Mouse (Mus musculus) lung, postnatal 4 days (tissue): ENCODE data around the gene Rnf19b.

Experiments used
- DNase-seq, 2 experiments: peaks; one replicate each; pipeline ENCODE4 v3.0.0; 2021

Rnf19b gene

GRCm38 (mm10) chr4:129034706-129035660 is 23.1 kb upstream of the Rnf19b start:
- DNase-seq = peak; percentile 77 to 80

GRCm38 (mm10) chr4:129035851-129036445 is 22.1 kb upstream of the Rnf19b start:
- no peak for DNase-seq

- no peak for DNase-seq
Measured at GRCm38 (mm10) chr4:129047721-129048421, 10.2 kb upstream of the Rnf19b start.

- peak; percentile 71 to 77 for DNase-seq
Measured at GRCm38 (mm10) chr4:129048501-129049305, 9.4 kb upstream of the Rnf19b start.

- no peak for DNase-seq
Measured at GRCm38 (mm10) chr4:129049306-129050011, 8.6 kb upstream of the Rnf19b start.

GRCm38 (mm10) chr4:129050365-129050764 is 7.7 kb upstream of the Rnf19b start:
- DNase-seq = no peak

- DNase-seq = no peak
Measured at GRCm38 (mm10) chr4:129050901-129051417, 7.1 kb upstream of the Rnf19b start.

GRCm38 (mm10) chr4:129051461-129052183 is 6.4 kb upstream of the Rnf19b start:
- DNase-seq = no peak

GRCm38 (mm10) chr4:129054757-129055156 is 3.3 kb upstream of the Rnf19b start:
- DNase-seq = peak; percentile 20 to 35

GRCm38 (mm10) chr4:129055562-129055961 is 2.5 kb upstream of the Rnf19b start:
- no peak for DNase-seq

- peak; percentile 98 to 99 for DNase-seq
Measured at GRCm38 (mm10) chr4:129057533-129058206, 401 bp upstream of the Rnf19b start.

- DNase-seq = peak; percentile 37
Measured at GRCm38 (mm10) chr4:129059125-129059551, 1.1 kb downstream of the Rnf19b start.

GRCm38 (mm10) chr4:129059922-129060321 is 1.9 kb downstream of the Rnf19b start:
- DNase-seq = no peak

GRCm38 (mm10) chr4:129061486-129061885 is 3.4 kb downstream of the Rnf19b start:
- DNase-seq = no peak

GRCm38 (mm10) chr4:129062281-129063075 is 4.4 kb downstream of the Rnf19b start:
- no peak for DNase-seq

- no peak for DNase-seq
Measured at GRCm38 (mm10) chr4:129065688-129066236, 7.7 kb downstream of the Rnf19b start.

- no peak for DNase-seq
Measured at GRCm38 (mm10) chr4:129067638-129068415, 9.8 kb downstream of the Rnf19b start.

GRCm38 (mm10) chr4:129068848-129069247 is 10.8 kb downstream of the Rnf19b start:
- no peak for DNase-seq
